Comparison of ENCODE assay signal across 17 mouse cellular contexts in genomic region chr6:5993056-5993455, GRCm38 (mm10).
DNase-seq lines count a peak whose midpoint lies in the region; ATAC-seq lines count a peak whose summit lies in the region.
"Had no signal": no experiment of that assay in that cellular context is flagged by ENCODE, and none has a peak within 500 bp of the region (broad histone marks: within the 10 kb centered on the region; RNA-seq: fewer than 3 reads in every experiment).

No protein-coding gene starts in this region.

- peaks cover 32% of the 10 kb centered on the region for H3K4me1 ChIP-seq in forebrain, embryonic 13.5 days
- peaks cover 27% of the 10 kb centered on the region for H3K4me1 ChIP-seq in forebrain, embryonic 12.5 days

- no peaks in the 10 kb centered on the region for H3K9me3 ChIP-seq in forebrain, embryonic 13.5 days (replicated peaks)
- H3K9me3 ChIP-seq in forebrain, embryonic 12.5 days: no peaks in the 10 kb centered on the region
- H3K9me3 ChIP-seq: G1E; heart, embryonic 10.5 days; hindbrain, embryonic 13.5 days; kidney, embryonic 15.5 days had no signal

- peak; percentile 4 for DNase-seq in kidney, adult 11 months
- DNase-seq in kidney, postnatal 14 days: no peak
- DNase-seq in right cerebral cortex, postnatal 10 days (ENCODE audit: low spot score in 2 of 2): peak; percentile 50 to 56
- DNase-seq in right cerebral cortex, adult 2 months (ENCODE audit: low spot score in 2 of 2): no peak
- DNase-seq in frontal cortex, postnatal 14 days (ENCODE audit: low spot score in 2 of 2): no peak
- DNase-seq in adrenal gland, postnatal 25 days: no peak
- DNase-seq: retina, postnatal 1 day had no signal

- no peak overlapping the region for H3K9ac ChIP-seq in forebrain, embryonic 13.5 days
- H3K9ac ChIP-seq in forebrain, embryonic 12.5 days: no peak overlapping the region
- H3K9ac ChIP-seq: hindbrain, embryonic 13.5 days; kidney, embryonic 15.5 days; liver, embryonic 14.5 days had no signal

- H3K36me3 ChIP-seq in forebrain, embryonic 13.5 days (ENCODE audit: poor library complexity, severe bottlenecking): no peaks in the 10 kb centered on the region
- H3K36me3 ChIP-seq in forebrain, embryonic 12.5 days (replicated peaks): no peaks in the 10 kb centered on the region
- H3K36me3 ChIP-seq: G1E; heart, embryonic 10.5 days; hindbrain, embryonic 13.5 days; kidney, embryonic 15.5 days had no signal

- peaks cover 3% of the 10 kb centered on the region; the same call in 1 of the 2 replicates for H3K27me3 ChIP-seq in forebrain, embryonic 13.5 days
- no peaks in the 10 kb centered on the region for H3K27me3 ChIP-seq in forebrain, embryonic 12.5 days
- H3K27me3 ChIP-seq: hindbrain, embryonic 13.5 days; kidney, embryonic 15.5 days had no signal

- 12% methylated on average over 7 of the region's 7 CpGs for WGBS in forebrain, embryonic 13.5 days
- WGBS in forebrain, embryonic 12.5 days: 24% methylated on average over 7 of the region's 7 CpGs

- peak overlapping the region; percentile 5; the same call in 1 of the 2 replicates for H3K4me2 ChIP-seq in forebrain, embryonic 13.5 days
- H3K4me2 ChIP-seq in forebrain, embryonic 12.5 days: no peak overlapping the region
- H3K4me2 ChIP-seq: hindbrain, embryonic 13.5 days had no signal

- no peak overlapping the region for H3K4me3 ChIP-seq in forebrain, embryonic 13.5 days
- no peak overlapping the region for H3K4me3 ChIP-seq in forebrain, embryonic 12.5 days (replicated peaks)
- H3K4me3 ChIP-seq: erythroblast, embryonic 14.5 days; heart, embryonic 10.5 days; hindbrain, embryonic 13.5 days had no signal

- peak; percentile 75 for ATAC-seq in forebrain, embryonic 13.5 days
- ATAC-seq in forebrain, embryonic 12.5 days (ENCODE audit: low FRiP score): no peak

- H3K27ac ChIP-seq in forebrain, embryonic 13.5 days: peak overlapping the region; percentile 48; the same call in 1 of the 2 replicates
- no peak overlapping the region for H3K27ac ChIP-seq in forebrain, embryonic 12.5 days
- H3K27ac ChIP-seq: gastrocnemius, adult 2 months; heart, embryonic 10.5 days; hindbrain, embryonic 13.5 days; kidney, embryonic 15.5 days; layer of hippocampus, adult 2 months; liver, embryonic 14.5 days had no signal

Comparison
In these comparisons a context has a peak if more than half of its experiments do, and no peak if none do; other contexts are left out.
1. DNase-seq: peak in kidney, adult 11 months (single experiment) and right cerebral cortex, postnatal 10 days (2 of 2); none in kidney, postnatal 14 days (single experiment), right cerebral cortex, adult 2 months (0 of 2), frontal cortex, postnatal 14 days (0 of 2) and adrenal gland, postnatal 25 days (single experiment).